Mouse (Mus musculus): Measurements from ENCODE around the gene Pdss1.

Pdss1 gene

GRCm38 (mm10) chr2:22962242-22962641 is 66.9 kb downstream of the Pdss1 start:
- DNase-seq: no peak

- no peak for DNase-seq
Measured at GRCm38 (mm10) chr2:22962970-22963369, 67.6 kb downstream of the Pdss1 start.

DNA sequence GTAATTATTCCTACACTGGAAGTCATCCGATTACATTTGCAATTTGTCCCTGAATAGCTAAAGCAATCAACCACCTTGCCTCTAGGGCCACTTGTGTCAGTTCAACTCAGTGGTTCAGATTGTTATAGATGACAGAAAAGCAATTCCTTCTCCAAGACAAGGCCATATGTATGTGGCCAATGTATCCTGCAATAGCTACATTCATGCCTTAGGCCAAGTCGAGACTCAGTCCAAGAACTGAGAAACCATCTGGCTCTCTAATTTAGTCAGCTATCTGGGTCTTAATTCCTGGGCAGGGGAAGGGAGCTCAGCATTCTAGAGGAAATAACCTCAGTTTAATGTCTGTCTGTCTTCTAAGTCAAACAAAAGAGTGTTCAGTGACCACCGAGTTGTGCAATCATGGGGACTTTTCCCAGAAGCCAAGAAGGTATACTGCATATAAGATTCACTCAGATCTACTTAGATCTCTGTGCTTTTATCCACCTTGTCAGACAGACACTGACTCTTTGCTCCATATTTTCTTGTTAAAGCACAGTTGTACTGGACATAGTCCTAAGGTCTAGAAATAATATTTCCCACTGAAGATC is 82.2 kb downstream of the Pdss1 start:
- no peak for DNase-seq

DNA sequence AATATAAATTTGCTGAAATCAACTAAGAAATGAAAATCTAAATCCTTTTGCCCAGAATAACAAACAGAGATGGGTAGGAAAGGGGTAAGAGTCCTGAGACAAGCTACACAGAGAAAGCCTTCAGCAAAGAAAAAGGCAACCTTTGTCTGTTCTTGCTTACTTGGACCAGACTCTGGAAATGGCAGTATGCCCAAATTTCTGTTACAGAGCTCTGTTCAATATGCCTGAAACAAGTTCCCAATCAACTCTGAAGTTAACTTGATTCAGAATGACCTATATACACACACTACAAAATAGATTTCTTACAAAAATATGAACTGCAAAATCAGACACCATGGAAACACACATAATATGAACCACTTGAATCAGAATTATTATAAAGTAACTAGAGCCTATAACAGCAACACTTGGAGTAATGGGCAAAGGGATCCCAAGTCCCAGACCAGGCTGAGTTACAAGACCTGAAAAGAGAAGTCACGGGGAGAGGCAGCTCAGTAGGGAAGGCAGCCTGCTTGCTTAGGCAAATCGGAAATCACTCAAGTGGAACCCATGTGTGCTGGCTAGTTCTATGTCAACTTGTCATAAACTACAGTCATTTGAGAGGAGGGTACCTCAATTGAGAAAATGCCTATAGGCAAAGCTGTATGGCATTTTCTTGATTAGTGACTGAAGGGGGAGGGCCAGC is 90.8 kb downstream of the Pdss1 start:
- DNase-seq: peak; percentile 13

Measured in kidney, adult 18-20 months (tissue).